Mouse (Mus musculus) bone marrow macrophage, adult 2 months (primary cell): ENCODE measurements around the gene Cacna1a. TPM values are rescaled to one million over a fixed set of nuclear protein-coding genes. Genes with fewer than 3 reads are reported as not detected.

Experiments
- H3K27ac ChIP-seq: 2 replicates; pipeline ENCODE4 v1.5.1; 2012; ENCODE audit warnings: low read depth, low read length; ENCODE audit not compliant: insufficient read depth
- H3K4me1 ChIP-seq: 2 replicates; pipeline ENCODE4 v1.6.1; 2012; ENCODE audit warnings: low read length; ENCODE audit not compliant: control insufficient read depth, insufficient read depth
- H3K4me3 ChIP-seq: 2 replicates; pipeline ENCODE4 v1.5.1; 2012; ENCODE audit warnings: mild to moderate bottlenecking, low read length, moderate library complexity; ENCODE audit not compliant: insufficient read depth
- CTCF ChIP-seq: IDR thresholded peaks from 2 replicates; pipeline ENCODE4 v1.5.1; 2012; ENCODE audit warnings: low read depth, mild to moderate bottlenecking, low read length, moderate library complexity
- POLR2A ChIP-seq: IDR thresholded peaks from 2 replicates; pipeline ENCODE4 v1.6.1; 2012; ENCODE audit warnings: mild to moderate bottlenecking, low read depth, low read length, borderline replicate concordance
- polyA plus RNA-seq: library from polyadenylated mRNA; stranded (reverse); fragments of >200 nt; gene quantifications from 2 replicates; pipeline ENCODE4 v1.2.4, GENCODE M21; 2012; ENCODE audit not compliant: missing spikeins, insufficient read depth, insufficient read length

The Cacna1a gene
- polyA plus RNA-seq, 1 experiment = 10.3 TPM

DNA sequence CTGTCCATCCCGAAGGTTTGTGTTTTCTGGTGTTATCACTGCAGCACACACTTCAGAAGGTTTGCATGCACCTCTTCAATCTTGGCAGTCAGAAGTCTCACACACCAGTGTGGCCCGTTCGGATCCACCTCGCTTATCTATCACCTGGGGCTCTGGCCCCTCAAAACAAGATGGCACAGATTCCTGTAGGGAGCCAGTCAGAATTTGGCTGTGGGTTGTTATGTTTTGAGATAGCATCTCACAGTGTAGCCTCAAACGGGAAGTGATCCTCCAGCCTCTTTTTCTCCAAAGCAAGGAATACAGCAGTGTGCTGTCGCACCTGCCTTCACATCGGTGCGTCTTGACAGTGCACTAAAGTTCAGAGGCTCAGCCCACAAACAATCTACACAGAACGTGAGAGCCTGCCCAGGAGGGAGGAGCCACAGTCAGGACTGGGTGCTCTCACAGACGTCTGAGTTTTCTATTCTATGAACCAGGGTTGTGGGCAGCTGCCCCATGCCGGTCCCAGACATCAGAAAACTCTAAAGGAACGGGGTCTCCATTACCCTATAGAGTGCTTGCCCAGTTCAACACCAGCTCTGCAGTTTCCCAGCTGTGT lies 178.7 kb downstream of the Cacna1a start:
- TF ChIP-seq POLR2A (no peak), CTCF (no peak)
- Histone ChIP-seq H3K27ac (peak overlapping the region; percentile 67), H3K4me1 (peaks cover 10% of the 10 kb centered on the region), H3K4me3 (no peak overlapping the region)

- Histone ChIP-seq H3K4me1 (peaks cover 10% of the 10 kb centered on the region), H3K27ac (peak overlapping the region; percentile 67), H3K4me3 (peak overlapping the region; percentile 23)
- TF ChIP-seq POLR2A = no peak
- peak; percentile 29; the same call in 1 of the 2 replicates for TF ChIP-seq CTCF
Measured at GRCm38 (mm10) chr8:84567541-84567940, 179.3 kb downstream of the Cacna1a start.

DNA sequence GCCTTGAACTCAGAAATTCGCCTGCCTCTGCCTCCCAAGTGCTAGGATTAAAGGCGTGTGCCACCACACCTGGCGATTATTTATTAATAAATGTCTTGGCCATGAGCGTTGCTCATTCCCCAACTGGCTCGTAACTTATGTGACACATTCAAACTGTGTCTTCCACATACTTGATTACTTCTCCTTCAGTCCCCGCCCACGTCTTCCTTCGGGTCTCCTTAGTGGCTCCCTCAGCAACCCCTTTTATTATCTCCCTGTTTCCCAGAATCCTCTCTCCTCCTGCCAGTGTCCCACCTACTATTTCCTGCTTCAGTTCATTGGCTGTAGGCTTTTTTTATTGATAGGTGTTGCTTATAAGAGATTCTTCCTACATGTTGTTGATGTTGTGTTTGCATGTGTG lies 180.5 kb downstream of the Cacna1a start:
- Histone ChIP-seq H3K4me3 (no peak overlapping the region), H3K4me1 (peaks cover 10% of the 10 kb centered on the region), H3K27ac (no peak overlapping the region)
- TF ChIP-seq POLR2A = no peak
- TF ChIP-seq CTCF = no peak

GRCm38 (mm10) chr8:84569921-84570673 lies 181.9 kb downstream of the Cacna1a start:
- Histone ChIP-seq H3K4me1 (peaks cover 10% of the 10 kb centered on the region), H3K27ac (no peak overlapping the region), H3K4me3 (no peak overlapping the region)
- 0 out of 2 replicates have a peak, but pooled peaks have one; percentile 9 for TF ChIP-seq CTCF
- TF ChIP-seq POLR2A = no peak

- H3K4me3 ChIP-seq = no peak overlapping the region
- TF ChIP-seq CTCF = no peak
- TF ChIP-seq POLR2A = no peak
- H3K4me1 ChIP-seq = no peaks in the 10 kb centered on the region
- no peak overlapping the region for H3K27ac ChIP-seq
Measured at GRCm38 (mm10) chr8:84577432-84577831, 189.2 kb downstream of the Cacna1a start.

GRCm38 (mm10) chr8:84579595-84579994 lies 191.4 kb downstream of the Cacna1a start:
- Histone ChIP-seq H3K4me1 (no peaks in the 10 kb centered on the region), H3K27ac (no peak overlapping the region), H3K4me3 (no peak overlapping the region)
- peak; percentile 85 for TF ChIP-seq CTCF
- no peak for TF ChIP-seq POLR2A

- no peak overlapping the region for H3K4me3 ChIP-seq
- no peak overlapping the region for H3K27ac ChIP-seq
- TF ChIP-seq CTCF (0 out of 2 replicates have a peak, but pooled peaks have one; percentile 21), POLR2A (no peak)
- H3K4me1 ChIP-seq = no peaks in the 10 kb centered on the region
Measured at GRCm38 (mm10) chr8:84585311-84585710, 197.1 kb downstream of the Cacna1a start.

DNA sequence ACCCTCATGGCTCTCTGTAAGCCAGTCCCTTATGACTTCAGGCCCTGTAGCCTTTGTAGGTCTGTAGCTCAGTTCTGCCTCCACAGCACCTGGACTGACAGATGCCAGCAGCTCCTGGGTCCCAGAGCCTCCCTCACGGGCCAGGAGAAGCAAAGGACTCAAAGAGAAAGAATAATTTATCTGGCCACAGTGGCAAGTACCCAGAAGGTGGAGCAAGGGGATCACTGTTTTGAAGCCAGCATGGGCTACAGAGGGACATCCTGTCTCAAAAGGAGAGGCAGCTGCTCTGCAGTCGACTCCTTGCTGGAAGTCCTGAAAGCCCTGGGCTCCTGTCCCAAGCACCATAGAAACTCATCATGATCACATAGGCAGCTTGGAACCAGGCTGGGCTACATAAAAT lies 198.0 kb downstream of the Cacna1a start:
- no peak for TF ChIP-seq CTCF
- no peaks in the 10 kb centered on the region for H3K4me1 ChIP-seq
- no peak overlapping the region for H3K4me3 ChIP-seq
- H3K27ac ChIP-seq = no peak overlapping the region

DNA sequence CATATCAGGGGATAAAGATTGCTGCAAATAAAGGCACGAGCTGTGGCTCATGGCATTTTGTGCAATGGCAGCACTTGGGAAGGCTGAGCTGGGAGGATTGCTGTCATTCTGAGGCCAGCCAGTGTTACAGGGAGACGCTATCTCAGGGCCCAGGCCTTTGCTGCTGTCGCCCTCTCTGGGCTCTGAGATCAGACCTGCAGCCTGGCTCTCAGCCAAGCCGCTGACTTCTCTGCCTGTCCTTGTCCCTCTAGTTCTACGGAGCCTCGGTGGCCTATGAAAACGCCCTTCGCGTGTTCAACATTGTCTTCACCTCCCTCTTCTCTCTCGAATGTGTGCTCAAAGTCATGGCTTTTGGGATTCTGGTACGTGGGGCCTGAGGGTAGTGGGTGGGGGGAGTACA lies 200.3 kb downstream of the Cacna1a start:
- Histone ChIP-seq H3K4me3 (no peak overlapping the region), H3K4me1 (no peaks in the 10 kb centered on the region), H3K27ac (no peak overlapping the region)
- TF ChIP-seq CTCF (no peak), POLR2A (no peak)

DNA sequence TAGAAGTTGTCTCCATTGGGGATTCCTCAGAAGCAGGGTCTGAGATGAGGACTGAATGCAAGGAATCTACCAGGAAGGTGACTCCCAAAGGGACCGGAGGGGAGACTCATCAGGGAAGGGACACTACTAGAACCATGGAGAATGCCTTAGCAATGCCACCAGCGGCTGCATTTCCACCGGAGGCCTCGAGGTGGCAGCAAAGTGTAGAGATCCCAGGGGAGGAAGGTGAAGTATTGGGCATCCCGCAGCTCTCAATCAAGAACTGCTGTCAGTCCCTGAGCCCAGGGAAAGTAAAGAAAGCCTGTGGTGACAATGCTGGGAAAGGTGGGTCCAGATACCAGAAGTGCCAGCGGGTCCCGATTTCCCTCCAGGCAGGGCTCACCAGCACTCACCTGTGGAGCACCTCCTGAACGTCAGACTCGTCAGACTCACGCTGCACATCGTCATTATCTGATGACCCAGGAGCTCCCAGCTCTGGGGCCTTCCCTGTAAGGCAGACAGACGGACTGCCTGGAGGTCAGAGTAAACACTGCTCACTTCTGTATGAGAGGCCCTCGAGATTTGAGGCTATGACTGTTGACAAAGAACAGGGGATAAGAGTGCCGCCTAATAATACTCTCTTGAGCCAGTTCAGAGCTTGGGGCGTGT lies 203.9 kb downstream of the Cacna1a start:
- Histone ChIP-seq H3K27ac (no peak overlapping the region), H3K4me3 (no peak overlapping the region), H3K4me1 (no peaks in the 10 kb centered on the region)
- TF ChIP-seq CTCF = peak; percentile 60
- no peak for TF ChIP-seq POLR2A
